Mouse (Mus musculus) layer of hippocampus, adult 9-11 months (tissue): Measurements from ENCODE around the gene Gm20388.

Experiments
- DNase-seq: peaks from one replicate; pipeline ENCODE4 v3.0.0; 2022

Gene Gm20388

DNA sequence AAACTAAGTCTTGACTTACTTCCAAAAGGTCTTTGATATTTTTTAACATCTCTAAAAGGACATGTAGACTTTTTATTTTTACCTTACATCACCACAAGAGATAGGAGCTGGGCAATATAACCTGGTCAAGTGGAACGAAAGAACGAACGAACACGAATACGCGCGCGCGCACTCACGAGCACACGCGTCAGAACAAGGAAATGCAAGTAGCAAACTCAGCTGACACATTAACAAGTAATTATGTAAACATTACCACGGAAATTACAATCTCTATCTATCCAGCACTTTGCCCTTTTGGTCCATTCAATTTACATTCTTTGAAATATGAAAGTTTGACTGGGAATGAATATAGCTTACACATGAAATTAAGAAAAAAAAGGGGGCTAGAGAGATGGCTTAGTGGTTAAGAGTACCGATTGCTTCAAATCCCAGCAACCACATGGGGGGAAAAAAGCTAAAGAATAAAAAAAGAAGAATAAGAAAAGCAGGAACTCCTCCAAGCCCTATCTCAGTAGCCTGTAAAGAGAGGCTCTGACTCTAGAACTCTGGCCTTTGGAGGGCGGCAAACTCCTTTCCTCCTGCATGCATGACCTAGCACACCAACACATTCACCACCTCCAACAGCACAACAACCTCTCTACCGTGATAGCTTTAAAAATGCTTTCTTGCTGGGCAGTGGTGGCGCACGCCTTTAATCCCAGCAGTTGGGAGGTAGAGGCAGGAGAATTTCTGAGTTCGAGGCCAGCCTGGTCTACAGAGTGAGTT, 3072.7 kb downstream of the Gm20388 start:
- no peak for DNase-seq

DNA sequence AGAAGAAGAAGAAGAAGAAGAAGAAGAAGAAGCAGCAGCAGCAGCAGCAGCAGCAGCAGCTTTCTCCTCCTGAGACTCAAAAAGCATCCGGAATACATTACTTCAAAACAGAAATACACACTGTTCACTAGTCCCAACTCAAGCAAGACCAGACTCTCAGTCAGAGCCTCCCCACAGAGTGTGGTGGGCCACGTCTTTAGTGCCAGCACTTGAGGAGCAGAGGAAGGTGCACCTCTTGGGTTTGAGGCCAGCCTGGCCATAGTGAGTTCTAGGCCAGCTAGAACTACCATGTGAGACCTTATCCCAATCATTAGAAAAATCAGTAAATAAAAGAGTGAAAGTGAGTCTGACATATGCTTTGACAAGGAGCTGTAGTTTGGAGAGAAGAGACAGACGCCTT, 3073.5 kb downstream of the Gm20388 start:
- DNase-seq: no peak

DNA sequence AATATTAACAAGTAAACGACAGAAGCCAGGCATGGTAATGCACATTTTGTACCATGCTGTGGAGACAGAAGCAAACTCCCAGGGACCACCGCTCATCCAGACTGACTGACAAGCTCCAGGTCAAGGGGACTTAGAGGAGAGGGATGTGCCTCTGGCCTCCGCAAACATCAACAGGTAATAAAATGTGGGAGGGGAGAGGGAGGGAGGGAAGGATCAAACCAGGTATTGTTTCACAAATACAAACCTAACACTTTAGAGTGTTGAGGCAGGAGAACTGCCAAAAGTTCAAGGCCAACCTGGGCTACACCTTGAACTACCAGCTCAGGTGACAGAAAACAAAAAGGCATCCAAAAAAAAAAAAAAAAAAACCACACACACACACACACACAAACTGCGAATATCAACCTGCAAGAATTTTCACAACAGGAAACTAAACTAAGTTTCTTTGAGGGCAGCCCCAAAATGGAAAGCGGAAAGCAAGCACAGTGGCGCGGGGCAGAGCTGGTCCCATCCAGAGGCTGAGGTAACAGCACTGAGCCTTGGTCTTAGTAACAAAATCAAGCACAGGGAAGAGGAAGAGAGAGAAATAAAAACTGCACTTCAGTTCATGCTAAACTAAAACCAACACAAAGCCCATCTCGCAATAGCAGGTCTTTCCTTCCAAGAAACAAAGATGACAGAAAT, 3076.0 kb downstream of the Gm20388 start:
- no peak for DNase-seq

DNA sequence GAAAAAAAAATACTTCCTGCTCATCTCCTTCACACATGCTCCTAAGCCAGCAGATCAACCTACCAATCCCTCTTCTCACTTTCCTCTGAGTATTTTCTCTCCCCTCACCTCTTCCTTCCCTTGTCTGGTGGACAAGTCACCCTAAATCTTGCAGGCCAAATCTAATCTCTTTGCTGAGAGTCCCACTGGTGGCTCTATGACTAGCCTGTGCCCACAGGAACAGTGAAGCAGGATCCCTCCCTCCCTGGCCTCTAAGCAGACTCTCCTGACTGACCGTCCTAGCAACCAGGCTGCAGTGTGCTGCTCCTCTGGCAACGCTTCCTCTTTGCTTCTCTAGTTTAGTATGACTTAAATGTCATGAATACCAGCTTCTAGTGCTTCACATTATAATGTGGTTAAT, 3076.6 kb downstream of the Gm20388 start:
- DNase-seq: no peak

DNA sequence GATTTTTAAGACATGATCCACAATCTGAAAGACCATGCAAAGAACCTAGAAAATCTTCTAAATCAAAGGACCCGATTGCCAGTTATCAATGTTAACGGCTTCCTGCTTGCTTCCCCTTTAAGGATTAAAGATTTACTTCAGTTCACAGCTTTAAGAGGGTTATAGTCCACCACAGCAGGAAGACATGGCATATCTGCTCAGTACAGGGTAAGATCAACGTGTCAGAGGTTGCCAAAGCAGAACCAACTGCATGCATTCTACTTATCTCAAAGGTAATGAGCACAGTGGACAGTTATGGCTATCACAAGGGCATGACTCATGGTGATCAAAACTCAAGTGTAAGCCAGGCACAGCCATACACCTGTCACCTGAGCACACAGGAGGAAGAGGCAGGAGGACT, 3078.3 kb downstream of the Gm20388 start:
- no peak for DNase-seq

DNA sequence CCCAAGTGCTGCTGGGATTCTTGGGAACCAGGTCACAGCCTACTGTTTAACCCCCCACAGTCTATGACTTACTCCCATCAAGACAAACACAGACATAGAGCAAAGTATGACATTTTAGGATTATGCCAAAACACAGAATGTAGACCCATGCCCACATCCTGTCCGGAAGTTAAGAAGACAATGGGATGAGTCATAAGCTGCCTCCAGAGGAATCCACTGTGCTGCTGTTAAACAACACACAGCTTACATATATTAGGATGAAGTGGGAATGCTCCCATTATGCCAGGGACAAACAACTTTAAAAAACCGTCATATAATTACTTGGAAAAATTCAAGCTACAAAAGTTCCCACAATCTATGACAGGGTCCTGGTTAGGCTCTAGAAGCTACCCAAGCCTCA, 3079.3 kb downstream of the Gm20388 start:
- DNase-seq: no peak

DNA sequence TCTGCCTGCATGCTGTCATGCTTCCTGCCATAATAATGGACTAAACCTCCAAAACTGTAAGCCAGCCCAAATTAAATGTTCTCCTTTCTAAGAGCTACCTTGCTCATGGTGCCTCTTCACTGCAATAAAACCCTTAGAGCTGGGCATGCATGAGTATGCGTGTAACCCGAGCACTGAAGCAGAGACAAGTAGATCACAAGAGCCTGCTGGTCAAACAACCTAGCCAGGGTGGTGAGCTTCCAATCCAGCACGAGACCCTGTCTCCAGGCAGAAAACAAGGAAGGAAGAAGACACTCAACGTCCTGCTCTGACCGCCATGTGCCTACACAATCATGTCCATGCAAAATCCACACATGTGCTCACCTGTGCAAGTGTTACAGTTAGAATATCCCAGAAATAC, 3080.7 kb downstream of the Gm20388 start:
- DNase-seq: no peak

DNA sequence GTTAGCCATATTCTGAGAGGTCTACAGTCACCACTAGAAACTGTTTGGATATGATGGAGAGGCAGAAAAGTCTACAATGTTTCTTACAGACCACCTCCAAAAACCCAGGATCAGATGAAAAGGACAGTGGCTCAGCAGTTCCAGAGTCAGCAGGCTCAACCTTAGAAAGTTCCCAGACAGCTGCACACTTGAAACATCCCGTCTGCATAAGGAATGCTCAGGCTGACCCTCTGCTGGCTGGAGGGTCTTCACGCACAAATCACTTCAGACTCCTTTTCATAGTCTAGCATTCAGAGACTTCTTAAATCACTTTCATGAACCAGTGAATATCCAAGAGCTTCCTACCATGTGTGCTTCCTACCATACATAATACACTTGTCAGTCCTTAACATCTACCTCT, 3081.7 kb downstream of the Gm20388 start:
- DNase-seq: no peak

DNA sequence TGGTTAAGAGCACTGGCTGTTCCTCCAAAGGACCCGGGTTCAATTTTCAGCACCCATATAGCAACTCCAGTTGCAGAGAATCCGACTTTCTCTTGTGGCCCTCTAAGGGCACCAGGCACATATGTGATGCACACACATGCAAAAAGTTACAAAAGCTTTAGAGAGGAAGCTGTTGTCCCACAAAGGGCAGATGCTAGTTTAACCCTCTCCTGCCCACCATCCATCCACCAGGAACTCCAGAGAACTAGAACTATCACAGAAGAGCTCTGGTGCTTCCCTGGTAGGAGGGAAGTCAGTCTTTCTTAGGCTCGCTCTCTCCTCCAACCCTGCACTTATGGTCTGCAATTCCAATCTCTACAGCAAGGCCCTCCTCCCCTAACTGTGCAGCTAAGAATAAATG, 3082.4 kb downstream of the Gm20388 start:
- DNase-seq: no peak

DNA sequence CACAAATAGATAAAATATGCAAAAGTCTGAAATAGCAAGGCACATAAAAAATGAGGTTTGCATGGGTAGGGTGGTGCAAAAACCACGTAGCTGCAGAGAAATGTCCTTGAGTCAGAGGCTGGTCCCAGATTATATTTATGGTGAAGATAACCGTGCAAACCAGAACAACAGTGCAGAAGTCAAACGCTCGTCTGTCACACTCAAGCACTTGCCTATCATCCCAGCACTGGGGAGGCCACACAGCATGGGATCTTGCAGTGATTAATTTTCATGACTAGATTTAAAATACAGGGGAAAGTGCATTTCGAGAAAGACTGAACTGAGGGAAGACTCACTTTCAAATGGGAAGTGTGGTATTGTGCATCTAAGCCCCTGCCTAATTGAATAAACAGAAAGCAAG, 3083.1 kb downstream of the Gm20388 start:
- DNase-seq: no peak

DNA sequence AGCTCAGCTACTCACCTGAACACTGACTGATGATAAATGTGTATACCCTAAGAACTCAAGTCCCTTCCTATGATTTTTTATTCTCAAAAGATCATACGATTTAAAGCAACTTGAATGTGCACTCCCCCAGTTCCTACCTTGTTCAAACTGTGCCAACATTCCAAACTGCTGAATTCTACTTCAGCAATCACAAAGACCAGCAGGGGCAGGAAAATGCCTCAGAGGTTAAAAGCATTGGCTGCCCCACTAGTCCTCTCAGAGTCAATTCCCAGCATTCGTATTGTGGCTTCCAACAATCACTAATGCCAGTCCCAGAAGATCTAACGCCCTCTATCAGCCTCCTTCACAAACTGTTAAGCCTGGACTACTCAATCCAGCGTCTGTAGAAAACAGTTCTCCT, 3087.3 kb downstream of the Gm20388 start:
- no peak for DNase-seq

DNA sequence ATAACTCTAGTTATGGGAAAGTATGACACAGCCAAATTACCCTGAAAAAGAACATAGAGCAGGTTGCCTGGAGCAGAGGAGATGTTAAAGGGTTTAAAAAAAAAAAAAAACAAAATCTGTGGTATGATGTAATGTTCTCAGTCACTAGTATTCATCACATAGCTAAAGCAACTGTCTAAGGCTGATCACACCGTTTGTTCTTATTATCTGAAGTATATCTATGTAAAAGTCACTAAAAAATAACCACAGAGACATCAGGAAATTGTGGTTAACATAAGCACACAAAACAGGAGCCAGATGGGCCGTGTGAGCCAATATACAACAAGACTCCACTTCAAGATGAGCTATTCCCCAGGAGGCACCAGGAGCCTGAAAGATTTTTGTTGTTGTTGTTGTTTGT, 3089.7 kb downstream of the Gm20388 start:
- no peak for DNase-seq

DNA sequence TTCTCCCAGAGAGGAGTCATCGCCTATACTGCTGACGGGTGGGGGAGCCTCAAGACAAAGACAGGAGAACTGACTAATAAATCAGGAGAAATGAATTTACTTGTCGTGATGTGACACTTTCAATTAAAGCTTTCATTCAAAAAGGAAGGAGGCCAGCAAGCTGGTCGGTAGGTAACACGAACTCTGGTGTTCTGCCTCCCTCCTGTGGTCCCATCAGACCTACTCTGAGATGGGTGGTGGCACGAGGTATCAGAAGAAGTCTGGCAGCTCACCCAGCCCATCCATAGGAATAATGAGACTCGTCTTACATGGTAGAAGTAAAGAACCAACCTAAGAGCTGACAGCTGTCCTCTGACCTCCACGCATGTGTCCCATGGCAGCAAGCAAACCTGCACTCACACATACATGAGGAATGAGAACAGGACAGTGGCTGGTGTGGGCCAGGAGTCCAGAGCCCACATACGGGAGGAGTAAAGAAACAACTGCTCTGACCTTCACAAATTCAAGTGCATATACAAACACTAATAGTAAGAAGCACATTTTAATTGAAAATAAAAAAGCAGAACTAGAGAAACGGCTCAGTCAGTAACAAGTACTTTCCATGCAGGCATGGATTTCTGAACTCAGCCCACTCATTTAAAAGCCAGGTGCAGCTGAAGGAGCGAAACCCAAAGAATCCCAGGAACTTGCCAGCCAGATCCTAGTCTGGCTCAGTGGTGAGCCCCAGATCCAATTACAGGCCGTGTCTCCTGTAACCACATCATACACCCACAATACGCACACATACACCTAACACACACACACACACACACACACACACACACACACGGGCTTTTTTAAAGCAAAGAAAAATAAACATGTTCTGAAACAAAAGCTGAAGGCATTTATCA, 3093.6 kb downstream of the Gm20388 start:
- no peak for DNase-seq

DNA sequence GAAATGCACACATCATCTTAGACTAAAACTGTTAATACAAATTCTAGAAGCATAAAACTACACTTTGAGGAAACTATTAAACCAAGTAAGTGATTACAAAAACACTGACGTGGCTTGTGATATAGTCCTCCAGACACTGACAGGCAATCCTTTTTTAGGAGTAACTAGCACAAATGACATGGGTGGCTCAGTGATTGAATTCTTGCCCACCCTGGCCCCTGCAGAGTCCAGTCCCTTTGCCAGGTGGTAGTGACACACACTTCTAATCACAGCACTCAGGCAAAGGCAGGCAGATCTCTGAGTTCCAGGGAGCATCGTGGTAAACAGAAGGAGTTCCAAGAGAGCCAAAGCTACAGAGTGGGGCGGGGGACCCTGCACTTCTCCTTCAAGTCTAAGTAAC, 3094.7 kb downstream of the Gm20388 start:
- no peak for DNase-seq

DNA sequence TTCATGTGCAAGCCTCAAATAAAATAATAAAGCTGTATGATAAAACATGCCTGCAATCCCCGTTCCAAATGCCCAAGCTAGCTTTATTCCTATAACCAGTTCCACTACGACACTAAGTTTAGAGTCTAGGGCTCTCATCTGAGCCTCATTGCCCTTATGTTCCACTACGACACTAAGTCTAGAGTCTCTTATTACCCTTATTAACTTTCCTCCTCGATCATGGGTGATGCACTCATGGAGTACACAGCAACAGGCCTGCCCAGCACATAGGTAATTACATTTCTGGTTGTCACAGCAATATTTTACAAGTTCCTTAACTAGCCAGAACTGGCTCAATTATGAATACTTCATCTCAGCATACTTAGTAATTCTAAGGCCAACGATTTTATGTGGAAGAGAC, 3095.2 kb downstream of the Gm20388 start:
- DNase-seq: no peak

DNA sequence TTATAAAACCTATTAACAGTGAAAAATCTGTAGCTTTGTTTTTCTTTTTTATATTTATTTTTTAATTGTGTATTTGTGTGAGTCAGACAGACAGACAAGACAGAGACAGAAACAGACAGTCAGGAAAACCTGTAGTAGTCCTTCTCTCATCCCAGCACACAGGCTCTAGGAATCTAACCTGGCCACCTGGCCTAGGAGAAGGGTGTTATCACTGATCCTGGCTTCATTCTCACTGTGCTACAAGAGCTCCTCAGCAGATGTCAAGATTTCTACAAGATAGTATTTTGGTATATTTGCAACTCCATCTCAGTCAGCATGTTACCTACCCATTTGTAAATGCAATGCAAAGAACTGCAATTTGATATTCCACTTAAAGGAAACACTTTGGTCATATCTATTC, 3100.7 kb downstream of the Gm20388 start:
- no peak for DNase-seq

DNA sequence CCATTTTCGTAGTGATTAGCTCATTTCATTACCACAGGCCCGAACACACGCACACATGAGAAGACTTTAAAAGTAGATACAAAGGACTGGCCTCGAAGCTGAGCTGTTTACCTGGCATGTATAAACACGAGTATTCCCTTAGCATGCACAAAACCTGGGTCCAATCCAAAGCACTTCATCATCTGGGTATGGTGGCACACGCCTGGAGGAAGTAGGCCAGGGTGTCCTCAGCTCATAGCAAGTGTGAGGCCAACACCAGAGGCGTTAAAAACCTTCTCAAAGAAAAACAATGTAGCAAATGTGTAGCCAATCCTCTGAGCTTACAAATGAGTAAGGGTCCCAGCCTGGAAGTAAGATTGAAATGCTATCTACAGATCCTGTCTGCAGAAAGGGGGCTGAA, 3103.8 kb downstream of the Gm20388 start:
- DNase-seq: no peak

DNA sequence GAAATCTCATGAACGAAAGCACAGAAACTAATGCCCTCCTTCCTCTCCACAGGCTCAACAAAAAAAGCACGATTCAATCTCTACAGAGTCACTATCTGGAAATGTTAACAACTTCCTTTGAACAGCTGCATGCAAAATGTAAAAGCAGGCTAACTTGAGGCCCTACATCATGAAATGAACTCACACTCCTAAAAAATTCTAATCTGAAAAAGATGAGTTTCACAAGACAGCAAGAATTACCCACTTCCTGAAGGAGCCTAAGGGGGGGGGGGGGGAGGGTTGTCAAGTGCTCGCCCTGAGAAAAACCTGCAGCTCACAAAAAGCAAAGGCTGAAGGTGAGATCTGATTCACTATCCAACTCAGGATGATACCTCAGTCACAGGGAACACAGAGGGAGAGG, 3104.4 kb downstream of the Gm20388 start:
- no peak for DNase-seq

DNA sequence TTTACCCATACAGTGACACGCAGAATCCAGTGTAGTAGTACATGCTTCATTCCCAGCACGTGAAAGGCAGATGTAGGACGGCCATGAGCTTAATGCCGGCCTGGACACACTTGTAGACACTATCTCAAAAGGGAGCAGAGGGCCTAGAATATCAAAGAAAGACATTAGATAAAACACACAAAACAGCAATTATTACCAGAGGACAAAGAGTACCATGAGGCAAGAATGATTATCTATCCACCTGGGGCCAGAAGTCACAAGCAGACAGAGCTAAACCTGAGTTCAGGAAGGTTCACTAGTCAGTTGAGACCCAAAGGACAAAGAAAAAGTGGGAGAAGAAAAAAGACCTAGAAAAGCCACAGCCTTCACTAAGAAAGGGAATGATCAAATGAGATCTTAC, 3106.5 kb downstream of the Gm20388 start:
- no peak for DNase-seq

DNA sequence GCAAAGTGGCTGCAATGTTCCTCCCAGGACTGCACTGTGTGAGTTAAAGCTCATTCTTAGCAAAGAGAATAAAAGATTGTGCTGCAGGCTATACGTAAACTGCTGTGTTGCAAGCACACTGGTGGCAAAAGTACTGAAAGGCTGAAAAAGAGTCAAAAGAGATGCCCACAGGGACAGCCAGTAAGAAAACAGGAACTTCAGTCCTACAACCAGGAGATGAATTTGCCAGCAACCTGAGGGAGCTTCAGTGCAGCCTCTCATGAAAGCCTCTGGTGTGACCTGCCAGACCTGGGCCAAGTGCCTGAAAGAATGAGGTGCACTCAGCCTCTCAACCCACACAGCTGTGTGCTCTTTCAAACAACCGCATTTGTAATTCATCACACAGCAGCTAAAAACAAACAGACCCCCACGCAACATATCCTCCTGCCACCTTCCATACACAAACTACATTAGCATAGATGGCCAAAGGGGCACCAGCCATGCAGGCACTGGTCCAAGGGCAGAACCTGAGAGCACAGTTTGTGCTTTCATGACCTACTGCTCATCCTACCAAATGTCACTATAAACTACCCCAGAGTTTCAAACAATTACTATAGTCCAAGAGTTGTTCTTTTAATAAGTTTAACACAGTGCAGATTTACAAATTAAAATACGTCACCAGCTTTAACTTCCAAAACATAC, 3108.0 kb downstream of the Gm20388 start:
- DNase-seq: no peak

DNA sequence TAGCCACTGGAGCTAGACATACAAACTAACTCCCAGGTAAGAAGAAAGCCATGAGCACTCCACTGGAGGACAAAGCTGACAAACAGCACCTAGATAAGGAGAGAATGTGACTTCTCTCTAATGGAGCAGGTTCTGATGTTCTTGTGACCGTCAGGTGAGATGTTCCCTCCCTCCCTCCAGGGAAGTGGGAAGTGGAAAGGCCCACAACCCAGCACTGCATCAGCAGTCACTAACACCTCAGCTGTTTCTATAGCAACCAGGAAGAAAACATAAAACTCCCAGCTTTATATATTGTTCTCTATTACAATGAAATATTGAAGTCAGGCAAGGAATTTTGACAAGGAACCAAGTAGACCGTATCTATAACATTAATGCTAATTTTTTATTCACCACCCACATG, 3109.4 kb downstream of the Gm20388 start:
- DNase-seq: no peak

DNA sequence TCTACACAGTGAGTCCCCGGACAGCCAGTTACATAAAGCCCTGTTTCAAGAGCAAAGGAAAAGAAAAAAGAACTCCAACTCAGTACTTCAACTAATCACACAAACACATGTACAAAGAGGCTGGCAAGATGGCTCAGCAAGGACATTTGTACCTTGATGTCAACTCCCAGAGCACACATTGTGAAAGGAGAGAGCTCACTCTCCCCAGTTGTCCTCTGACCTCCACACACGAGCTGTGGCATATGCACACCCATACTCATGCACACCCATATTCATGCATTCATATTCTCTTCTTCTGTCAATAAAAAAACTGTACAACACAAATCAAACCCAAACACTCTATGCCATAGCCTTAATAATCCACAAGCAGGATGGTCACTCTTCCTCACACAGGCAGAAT, 3110.2 kb downstream of the Gm20388 start:
- no peak for DNase-seq

DNA sequence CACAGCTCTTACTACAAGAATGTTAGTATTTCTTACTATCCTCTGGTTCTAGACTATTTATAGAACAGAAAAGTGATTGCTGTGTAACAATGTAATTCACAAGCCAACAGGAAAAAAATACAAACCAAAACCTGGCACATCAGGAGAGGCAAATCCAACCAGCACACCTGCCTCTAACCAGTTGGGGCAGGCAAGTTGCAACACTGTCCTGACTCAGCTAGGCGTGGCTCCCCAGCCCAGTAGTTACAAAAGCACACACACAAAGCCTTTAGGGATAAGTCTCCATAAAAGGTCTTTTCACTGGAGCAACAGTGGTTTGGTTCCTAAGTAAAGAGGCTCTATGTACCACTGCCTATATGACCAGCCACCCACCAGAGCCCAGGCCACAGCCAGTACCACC, 3110.6 kb downstream of the Gm20388 start:
- DNase-seq: no peak
